Mouse (Mus musculus) hindbrain, embryonic 13.5 days (tissue): ENCODE results near the gene Camk1d. TPM values are rescaled to one million over a fixed set of nuclear protein-coding genes. Genes with fewer than 3 reads are reported as not detected.

Experiments
- ATAC-seq: fragments of 200-750 bp; cut with Nextera tagmentation; 2 replicates; pipeline ENCODE4 v1.8.0; 2017; ENCODE audit warnings: moderate TSS enrichment; ENCODE audit not compliant: low FRiP score
- H3K27ac ChIP-seq: fragments of 300-500 bp; sonication (generic); 2 replicates; pipeline ENCODE4 v1.5.1; 2015; ENCODE audit warnings: inconsistent platforms, mild to moderate bottlenecking, moderate library complexity
- H3K27me3 ChIP-seq: fragments of 300-500 bp; sonication (generic); 2 replicates; pipeline ENCODE4 v1.6.1; 2015; ENCODE audit warnings: mild to moderate bottlenecking, inconsistent platforms
- H3K36me3 ChIP-seq: fragments of 300-500 bp; sonication (generic); 2 replicates; pipeline ENCODE4 v1.6.1; 2015; ENCODE audit warnings: mild to moderate bottlenecking, inconsistent platforms
- H3K4me1 ChIP-seq: fragments of 300-500 bp; sonication (generic); replicated peaks from 2 replicates; pipeline ENCODE4 v1.6.1; 2015; ENCODE audit warnings: inconsistent platforms
- H3K4me2 ChIP-seq: fragments of 300-500 bp; sonication (generic); 2 replicates; pipeline ENCODE4 v1.6.1; 2015; ENCODE audit warnings: inconsistent platforms, mild to moderate bottlenecking, moderate library complexity
- H3K4me3 ChIP-seq: fragments of 300-500 bp; sonication (generic); 2 replicates; pipeline ENCODE4 v1.5.1; 2015; ENCODE audit warnings: mild to moderate bottlenecking, inconsistent platforms
- H3K9ac ChIP-seq: fragments of 300-500 bp; sonication (generic); 2 replicates; pipeline ENCODE4 v1.6.1; 2015; ENCODE audit warnings: mild to moderate bottlenecking, inconsistent platforms
- H3K9me3 ChIP-seq: fragments of 300-500 bp; sonication (generic); 2 replicates; pipeline ENCODE4 v1.6.1; 2016; ENCODE audit warnings: inconsistent platforms
- WGBS: fragments of 180-500 bp; shearing (Covaris S2); methylation state at CpG from one replicate; pipeline ENCODE4 v1.1.7; 2015; 5-methylcytosine and 5-hydroxymethylcytosine counted together
- polyA plus RNA-seq: library from polyadenylated mRNA; unstranded; fragments of >200 nt; fragmentation: Nextera tagmentation; extraction: Ambion mirVana; gene quantifications from 2 replicates; pipeline ENCODE4 v1.2.1, GENCODE M21; 2015

Camk1d gene
- polyA plus RNA-seq, 1 experiment from 2014 or later, result 3.5 TPM

DNA sequence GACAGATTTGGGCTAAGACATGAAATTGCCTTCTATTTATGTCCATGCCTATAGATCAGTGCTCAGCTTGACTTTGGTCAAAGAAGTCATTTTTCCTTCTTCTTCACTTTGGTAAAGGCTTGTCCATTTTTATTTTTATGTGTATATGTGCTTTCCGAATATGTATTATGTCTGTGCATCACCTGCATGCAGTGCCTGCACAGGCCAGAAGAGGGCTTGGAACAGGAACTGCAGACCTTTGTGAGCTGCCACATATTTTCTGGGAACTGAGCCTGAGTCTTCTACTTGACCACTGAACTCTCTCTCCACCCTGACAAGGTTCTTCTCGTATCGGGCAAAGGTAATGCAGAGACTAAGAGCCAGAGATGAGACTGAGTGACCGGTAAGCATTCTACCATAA is 236.1 kb downstream of the Camk1d start:
- WGBS, result 97% methylated on average over 4 of the region's 4 CpGs
- Histone ChIP-seq H3K27me3 (no peaks in the 10 kb centered on the region), H3K9ac (no peak overlapping the region), H3K9me3 (no peaks in the 10 kb centered on the region), H3K4me2 (no peak overlapping the region), H3K4me1 (no peaks in the 10 kb centered on the region), H3K4me3 (no peak overlapping the region), H3K27ac (no peak overlapping the region), H3K36me3 (no peaks in the 10 kb centered on the region)
- ATAC-seq, result no peak

GRCm38 (mm10) chr2:5477525-5477924 is 236.8 kb downstream of the Camk1d start:
- H3K4me3 ChIP-seq, result no peak overlapping the region
- H3K4me2 ChIP-seq, result no peak overlapping the region
- ATAC-seq, result no peak
- no peaks in the 10 kb centered on the region for H3K9me3 ChIP-seq
- H3K27ac ChIP-seq, result no peak overlapping the region
- H3K4me1 ChIP-seq, result no peaks in the 10 kb centered on the region
- no peaks in the 10 kb centered on the region for H3K27me3 ChIP-seq
- H3K36me3 ChIP-seq, result no peaks in the 10 kb centered on the region
- 79% methylated on average over 1 of the region's 1 CpGs for WGBS
- no peak overlapping the region for H3K9ac ChIP-seq

GRCm38 (mm10) chr2:5469366-5469941 is 244.9 kb downstream of the Camk1d start:
- Histone ChIP-seq H3K4me3 (no peak overlapping the region), H3K9me3 (no peaks in the 10 kb centered on the region), H3K36me3 (no peaks in the 10 kb centered on the region), H3K27ac (no peak overlapping the region), H3K27me3 (no peaks in the 10 kb centered on the region), H3K4me1 (peaks cover 10% of the 10 kb centered on the region), H3K4me2 (no peak overlapping the region), H3K9ac (no peak overlapping the region)
- no peak for ATAC-seq
- 80% methylated on average over 4 of the region's 4 CpGs for WGBS

DNA sequence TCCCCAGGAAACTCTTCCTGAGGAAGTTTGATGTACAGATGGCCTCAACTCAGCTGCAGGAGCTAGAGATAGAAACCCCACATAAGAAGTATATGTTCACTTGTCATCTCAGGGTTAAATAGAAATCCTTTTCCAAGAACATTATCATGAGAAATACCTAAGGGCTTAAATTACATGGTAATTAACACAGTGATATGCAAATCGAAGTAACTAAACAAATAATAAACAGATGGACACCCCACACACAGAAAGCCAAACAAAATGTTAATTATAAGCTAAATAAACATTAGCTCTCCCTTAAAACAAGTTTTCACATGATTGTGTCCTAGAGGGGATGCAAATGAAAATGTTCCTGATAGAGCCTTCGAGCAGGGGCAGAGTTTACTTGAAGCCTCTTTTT is 246.8 kb downstream of the Camk1d start:
- no peak for ATAC-seq
- H3K27me3 ChIP-seq, result no peaks in the 10 kb centered on the region
- H3K27ac ChIP-seq, result no peak overlapping the region
- 52% methylated on average over 2 of the region's 2 CpGs for WGBS
- H3K9ac ChIP-seq, result no peak overlapping the region
- H3K9me3 ChIP-seq, result no peaks in the 10 kb centered on the region
- no peak overlapping the region for H3K4me3 ChIP-seq
- no peaks in the 10 kb centered on the region for H3K36me3 ChIP-seq
- H3K4me2 ChIP-seq, result no peak overlapping the region
- peaks cover 10% of the 10 kb centered on the region for H3K4me1 ChIP-seq

GRCm38 (mm10) chr2:5458671-5459235 is 255.6 kb downstream of the Camk1d start:
- no peaks in the 10 kb centered on the region for H3K4me1 ChIP-seq
- no peak overlapping the region for H3K4me2 ChIP-seq
- H3K9ac ChIP-seq, result no peak overlapping the region
- no peaks in the 10 kb centered on the region for H3K9me3 ChIP-seq
- no peaks in the 10 kb centered on the region for H3K27me3 ChIP-seq
- 83% methylated on average over 16 of the region's 16 CpGs for WGBS
- no peaks in the 10 kb centered on the region for H3K36me3 ChIP-seq
- H3K4me3 ChIP-seq, result no peak overlapping the region
- no peak overlapping the region for H3K27ac ChIP-seq
- ATAC-seq, result no peak

GRCm38 (mm10) chr2:5458075-5458494 is 256.2 kb downstream of the Camk1d start:
- WGBS, result 89% methylated on average over 5 of the region's 5 CpGs
- Histone ChIP-seq H3K27ac (no peak overlapping the region), H3K9me3 (no peaks in the 10 kb centered on the region), H3K9ac (no peak overlapping the region), H3K4me2 (no peak overlapping the region), H3K4me1 (no peaks in the 10 kb centered on the region), H3K36me3 (no peaks in the 10 kb centered on the region), H3K27me3 (no peaks in the 10 kb centered on the region), H3K4me3 (no peak overlapping the region)
- ATAC-seq, result no peak

GRCm38 (mm10) chr2:5456108-5456507 is 258.2 kb downstream of the Camk1d start:
- 66% methylated on average over 2 of the region's 2 CpGs for WGBS

GRCm38 (mm10) chr2:5454830-5455229 is 259.5 kb downstream of the Camk1d start:
- Histone ChIP-seq H3K9ac (no peak overlapping the region), H3K4me2 (no peak overlapping the region), H3K4me3 (no peak overlapping the region), H3K27me3 (no peaks in the 10 kb centered on the region), H3K4me1 (no peaks in the 10 kb centered on the region), H3K9me3 (no peaks in the 10 kb centered on the region), H3K36me3 (no peaks in the 10 kb centered on the region), H3K27ac (no peak overlapping the region)
- ATAC-seq, result no peak
- 74% methylated on average over 9 of the region's 9 CpGs for WGBS

More at GRCm38 (mm10) chr2:5456108-5456507, 258.2 kb downstream of the Camk1d start:
- no peaks in the 10 kb centered on the region for H3K4me1 ChIP-seq
- no peak overlapping the region for H3K9ac ChIP-seq
- ATAC-seq, result no peak
- no peaks in the 10 kb centered on the region for H3K9me3 ChIP-seq
- no peak overlapping the region; the same call in 1 of the 2 replicates for H3K27ac ChIP-seq
- no peak overlapping the region for H3K4me3 ChIP-seq
- no peak overlapping the region for H3K4me2 ChIP-seq
- H3K36me3 ChIP-seq, result no peaks in the 10 kb centered on the region
- H3K27me3 ChIP-seq, result no peaks in the 10 kb centered on the region

GRCm38 (mm10) chr2:5451654-5452053 is 262.7 kb downstream of the Camk1d start:
- no peak overlapping the region for H3K27ac ChIP-seq
- H3K4me2 ChIP-seq, result no peak overlapping the region
- no peak for ATAC-seq
- H3K9me3 ChIP-seq, result no peaks in the 10 kb centered on the region
- H3K4me3 ChIP-seq, result no peak overlapping the region
- H3K36me3 ChIP-seq, result no peaks in the 10 kb centered on the region
- no peaks in the 10 kb centered on the region for H3K27me3 ChIP-seq
- no peak overlapping the region for H3K9ac ChIP-seq
- WGBS, result 99% methylated on average over 2 of the region's 2 CpGs
- no peaks in the 10 kb centered on the region for H3K4me1 ChIP-seq

GRCm38 (mm10) chr2:5445357-5445756 is 269.0 kb downstream of the Camk1d start:
- ATAC-seq, result no peak
- 86% methylated on average over 5 of the region's 5 CpGs for WGBS

DNA sequence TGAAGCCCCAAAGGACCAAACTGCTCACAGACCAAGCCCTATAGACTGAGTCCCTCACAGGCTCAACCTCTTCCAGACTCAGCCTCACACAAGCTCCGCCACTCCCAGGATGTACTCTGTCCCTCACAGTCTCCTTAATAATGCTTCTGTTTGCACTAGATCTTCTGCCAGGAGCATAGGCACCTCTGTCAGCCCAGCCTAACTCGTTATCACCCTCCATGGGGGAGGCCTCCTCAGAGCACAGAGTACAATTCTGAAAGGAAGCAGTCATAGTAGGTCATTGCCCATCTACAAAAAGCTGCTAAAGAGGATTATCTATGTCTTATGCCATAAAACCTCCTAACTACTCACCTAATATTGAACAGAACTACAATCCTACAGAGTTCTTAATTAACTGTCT is 276.6 kb downstream of the Camk1d start:
- Histone ChIP-seq H3K4me2 (no peak overlapping the region), H3K4me3 (no peak overlapping the region), H3K27ac (0 out of 2 replicates have a peak overlapping the region, but pooled peaks have one; percentile 40), H3K27me3 (no peaks in the 10 kb centered on the region), H3K9ac (no peak overlapping the region), H3K36me3 (no peaks in the 10 kb centered on the region), H3K4me1 (no peaks in the 10 kb centered on the region; the same call in 1 of the 2 replicates), H3K9me3 (no peaks in the 10 kb centered on the region)
- 65% methylated on average over 2 of the region's 2 CpGs for WGBS
- ATAC-seq, result no peak

More at GRCm38 (mm10) chr2:5445357-5445756, 269.0 kb downstream of the Camk1d start:
- Histone ChIP-seq H3K9ac (no peak overlapping the region), H3K27ac (no peak overlapping the region), H3K9me3 (no peaks in the 10 kb centered on the region), H3K36me3 (no peaks in the 10 kb centered on the region), H3K4me1 (no peaks in the 10 kb centered on the region), H3K27me3 (no peaks in the 10 kb centered on the region), H3K4me2 (no peak overlapping the region), H3K4me3 (no peak overlapping the region)

DNA sequence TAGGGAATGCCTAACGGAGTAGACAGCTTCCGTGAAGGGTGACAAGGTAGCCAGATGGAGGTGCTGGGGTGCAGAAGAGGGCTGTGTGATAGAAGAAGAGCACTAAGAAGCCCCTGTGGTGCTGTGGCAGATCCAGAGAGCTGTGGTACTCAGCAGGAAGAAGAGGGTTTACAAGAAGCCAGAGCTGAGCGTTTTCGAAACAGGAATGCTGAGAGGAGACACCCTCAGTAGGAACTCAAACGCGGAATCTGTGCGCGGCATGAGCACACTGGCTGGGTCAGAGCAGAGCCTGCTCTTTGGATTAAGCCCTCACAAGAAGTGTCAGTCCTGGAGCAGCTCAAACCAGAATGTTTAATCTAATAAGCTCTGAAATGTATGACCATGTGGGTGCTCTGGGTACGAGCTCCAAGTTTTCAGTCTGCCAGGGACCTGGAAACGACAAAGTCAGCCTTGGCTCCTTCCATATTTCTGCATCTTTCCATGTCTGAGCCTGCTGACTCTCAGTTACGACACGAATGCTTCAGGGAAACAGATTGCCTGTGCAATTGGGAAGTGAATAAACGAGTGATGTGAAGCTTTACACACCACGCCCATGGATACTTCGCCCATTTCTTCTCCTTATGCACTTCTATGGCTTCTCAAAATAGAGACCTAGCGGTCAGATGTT is 278.6 kb downstream of the Camk1d start:
- ATAC-seq, result no peak
- no peak overlapping the region for H3K9ac ChIP-seq
- no peak overlapping the region for H3K27ac ChIP-seq
- H3K4me2 ChIP-seq, result no peak overlapping the region
- no peaks in the 10 kb centered on the region for H3K36me3 ChIP-seq
- H3K4me1 ChIP-seq, result no peaks in the 10 kb centered on the region; the same call in 1 of the 2 replicates
- WGBS, result 89% methylated on average over 16 of the region's 16 CpGs
- no peak overlapping the region for H3K4me3 ChIP-seq
- no peaks in the 10 kb centered on the region for H3K27me3 ChIP-seq
- H3K9me3 ChIP-seq, result no peaks in the 10 kb centered on the region

- Histone ChIP-seq H3K4me2 (no peak overlapping the region), H3K36me3 (no peaks in the 10 kb centered on the region), H3K9ac (no peak overlapping the region), H3K27me3 (no peaks in the 10 kb centered on the region), H3K9me3 (no peaks in the 10 kb centered on the region), H3K27ac (no peak overlapping the region), H3K4me3 (no peak overlapping the region), H3K4me1 (peaks cover 13% of the 10 kb centered on the region)
- WGBS, result 69% methylated on average over 2 of the region's 2 CpGs
- ATAC-seq, result no peak
Observed at GRCm38 (mm10) chr2:5431309-5431708, 283.0 kb downstream of the Camk1d start.
